Mouse (Mus musculus): ENCODE data around the gene Faap20. TPM values are rescaled to one million over a fixed set of nuclear protein-coding genes. Genes with fewer than 3 reads are reported as not detected.

Gene Faap20
- polyA plus RNA-seq, 1 experiment = 18.7 TPM

DNA sequence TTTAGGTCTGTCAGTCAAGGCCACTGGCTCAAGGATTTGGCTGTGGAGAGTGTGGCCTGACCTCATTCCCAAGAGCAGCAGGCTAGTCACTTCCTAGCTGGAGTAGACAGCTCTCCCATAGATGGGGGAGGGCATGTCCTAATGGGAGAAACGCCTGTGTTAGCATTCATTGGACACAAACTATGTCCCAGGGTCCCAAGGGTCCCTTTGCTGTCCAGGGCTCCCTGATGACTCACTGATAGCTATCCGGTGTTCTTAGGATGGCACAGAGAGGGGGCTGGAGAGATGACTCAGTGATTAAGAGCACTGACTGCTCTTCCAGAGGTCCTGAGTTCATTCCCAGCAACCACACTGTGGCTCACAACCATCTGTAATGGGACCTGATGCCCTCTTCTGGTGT lies 31.6 kb downstream of the Faap20 start:
- Histone ChIP-seq H3K4me1 (ENCODE audit: control insufficient read depth, insufficient read depth, insufficient read length, low read length) (peaks cover 15% of the 10 kb centered on the region), H3K27ac (replicated peaks; ENCODE audit: low read depth, low read length) (no peak overlapping the region)

DNA sequence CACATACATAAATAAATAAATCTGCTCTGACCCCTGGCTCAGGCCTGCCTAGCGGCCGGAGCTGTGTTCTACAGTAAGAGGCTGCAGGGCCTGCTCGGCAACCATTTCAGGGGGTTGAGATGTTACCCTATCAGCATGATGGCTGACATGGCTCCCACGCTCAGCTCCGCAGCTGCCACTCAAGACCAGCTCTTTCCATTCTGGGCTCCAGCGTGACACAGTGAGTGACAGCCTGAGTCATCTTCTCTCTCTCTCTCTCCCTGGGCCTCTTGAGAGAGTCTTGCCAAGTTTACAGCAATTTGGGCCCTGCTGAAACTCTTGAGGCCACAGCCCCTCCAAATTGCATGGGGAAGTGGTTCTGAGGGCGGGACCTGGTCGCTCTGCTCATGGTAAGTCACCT lies 32.0 kb downstream of the Faap20 start:
- Histone ChIP-seq H3K27ac (replicated peaks; ENCODE audit: low read depth, low read length) (no peak overlapping the region), H3K4me3 (ENCODE audit: insufficient read depth, low read depth, low read length) (no peak overlapping the region), H3K4me1 (ENCODE audit: control insufficient read depth, insufficient read depth, insufficient read length, low read length) (peaks cover 15% of the 10 kb centered on the region)

More for the DNA sequence above, 31.6 kb downstream of the Faap20 start:
- no peak overlapping the region for H3K4me3 ChIP-seq (ENCODE audit: insufficient read depth, low read depth, low read length)

DNA sequence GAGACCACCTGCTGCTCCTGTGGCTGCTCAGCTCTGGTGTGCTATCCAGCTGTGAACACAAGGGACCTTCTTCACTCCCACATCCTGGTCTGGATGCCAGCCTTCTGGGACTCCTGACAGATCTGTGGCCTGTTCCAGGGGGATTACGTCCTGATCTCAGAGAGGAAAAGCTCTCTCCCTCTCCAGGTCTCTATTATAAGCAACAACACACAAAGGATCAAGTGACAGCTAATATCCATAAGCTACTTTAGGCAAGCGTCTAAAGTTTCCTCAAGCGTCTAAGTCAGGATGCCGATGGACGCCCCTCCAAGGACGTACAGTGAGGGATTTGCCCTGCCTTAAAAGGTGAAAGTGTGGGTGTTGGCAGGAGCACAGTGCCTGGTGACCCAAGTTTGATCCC lies 32.6 kb downstream of the Faap20 start:
- H3K27ac ChIP-seq (replicated peaks; ENCODE audit: low read depth, low read length) = no peak overlapping the region
- H3K4me3 ChIP-seq (ENCODE audit: insufficient read depth, low read depth, low read length) = no peak overlapping the region
- peaks cover 15% of the 10 kb centered on the region for H3K4me1 ChIP-seq (ENCODE audit: control insufficient read depth, insufficient read depth, insufficient read length, low read length)

DNA sequence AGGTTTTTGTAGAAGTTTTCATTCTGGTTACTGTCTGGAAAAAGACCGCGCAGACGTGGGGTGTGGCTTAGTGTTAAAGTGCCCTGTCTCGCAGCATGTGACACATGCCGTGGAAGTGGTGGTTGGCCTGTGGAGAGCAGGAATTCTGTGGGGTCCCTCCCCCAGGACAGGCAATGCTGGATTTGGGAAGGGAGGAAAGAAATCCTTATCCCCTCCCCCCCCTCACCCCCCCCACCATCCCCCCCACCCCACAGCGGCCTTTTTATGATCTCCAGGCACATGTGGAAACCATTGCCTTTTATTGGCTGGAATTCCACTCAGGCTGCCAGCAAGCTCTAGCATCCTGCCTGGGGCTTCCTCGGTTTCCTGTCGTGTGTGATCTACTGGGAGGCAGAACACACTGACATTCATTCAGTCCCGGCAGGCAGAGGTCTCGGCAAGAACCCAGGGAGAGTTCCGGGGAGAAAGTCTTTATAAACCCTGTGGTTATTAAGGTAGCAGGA lies 33.5 kb downstream of the Faap20 start:
- Histone ChIP-seq H3K27ac (replicated peaks; ENCODE audit: low read depth, low read length) (no peak overlapping the region; the same call in 1 of the 2 replicates), H3K4me3 (ENCODE audit: insufficient read depth, low read depth, low read length) (0 out of 2 replicates have a peak overlapping the region, but pooled peaks have one; percentile 11)

DNA sequence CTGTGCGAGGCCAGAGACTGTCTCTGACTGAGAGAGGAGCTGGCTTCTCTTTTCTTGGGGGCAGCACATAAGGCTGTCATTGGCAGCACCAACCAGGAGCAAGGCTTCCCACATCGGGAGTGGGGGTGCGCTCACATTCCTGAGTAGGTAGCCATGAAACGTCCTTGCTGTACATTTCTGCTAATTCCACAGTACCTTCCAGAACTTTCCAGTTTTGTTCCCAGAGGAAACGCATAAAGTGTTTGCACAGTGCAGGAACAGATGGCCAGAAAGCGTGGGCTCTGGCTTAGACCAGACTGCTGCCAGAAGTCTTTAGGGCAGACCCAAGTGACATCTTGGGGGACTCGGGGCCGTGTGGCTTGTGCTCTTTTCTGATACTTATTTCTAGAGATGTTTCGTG lies 34.0 kb downstream of the Faap20 start:
- 0 out of 2 replicates have a peak overlapping the region, but pooled peaks have one; percentile 11 for H3K4me3 ChIP-seq (ENCODE audit: insufficient read depth, low read depth, low read length)
- peaks cover 15% of the 10 kb centered on the region for H3K4me1 ChIP-seq (ENCODE audit: control insufficient read depth, insufficient read depth, insufficient read length, low read length)
- H3K27ac ChIP-seq (replicated peaks; ENCODE audit: low read depth, low read length) = no peak overlapping the region; the same call in 1 of the 2 replicates

More for the DNA sequence above, 33.5 kb downstream of the Faap20 start:
- peaks cover 15% of the 10 kb centered on the region for H3K4me1 ChIP-seq (ENCODE audit: control insufficient read depth, insufficient read depth, insufficient read length, low read length)

DNA sequence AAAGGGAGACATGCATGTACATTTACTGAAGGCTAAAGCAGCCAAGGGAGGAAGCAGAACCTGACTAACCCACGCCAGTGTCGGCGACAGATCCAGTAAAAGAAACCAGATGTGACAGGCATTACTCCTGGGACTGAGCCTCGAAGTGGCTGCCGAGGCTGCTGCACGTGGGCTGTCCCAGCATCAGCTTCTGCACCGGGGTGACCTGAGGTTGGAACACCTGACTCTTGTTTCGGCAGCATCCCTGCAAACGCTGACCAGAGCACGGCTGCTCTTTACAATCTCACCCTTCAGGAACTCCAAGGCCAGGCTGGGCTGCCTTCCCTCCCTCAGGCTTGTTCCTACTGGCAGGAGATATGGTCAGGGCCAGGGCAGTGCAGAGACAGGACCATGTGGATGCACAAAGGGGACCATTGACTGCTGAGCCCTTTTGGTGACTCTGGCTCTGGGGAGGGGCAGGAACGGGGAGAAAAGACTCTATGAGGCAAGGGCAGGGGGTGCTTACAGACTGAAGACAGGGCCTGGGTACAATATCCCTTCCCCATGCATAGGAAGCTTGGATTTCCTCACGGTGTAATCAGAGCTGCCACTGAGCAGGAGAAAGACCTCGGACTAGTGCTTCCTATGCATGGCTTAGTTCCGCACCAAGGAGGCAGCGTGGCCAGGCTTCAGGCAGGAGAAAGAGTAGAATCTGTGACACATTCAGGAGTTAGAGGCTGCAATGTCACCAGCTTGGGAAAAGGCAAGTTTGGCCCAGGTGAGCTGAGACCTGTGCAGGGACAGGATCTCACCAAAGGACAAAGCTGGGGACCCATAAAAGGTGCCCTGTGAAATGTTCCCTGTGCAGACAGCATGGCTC lies 35.1 kb downstream of the Faap20 start:
- Histone ChIP-seq H3K4me1 (ENCODE audit: control insufficient read depth, insufficient read depth, insufficient read length, low read length) (peaks cover 15% of the 10 kb centered on the region), H3K27ac (replicated peaks; ENCODE audit: low read depth, low read length) (no peak overlapping the region), H3K4me3 (ENCODE audit: insufficient read depth, low read depth, low read length) (no peak overlapping the region)

DNA sequence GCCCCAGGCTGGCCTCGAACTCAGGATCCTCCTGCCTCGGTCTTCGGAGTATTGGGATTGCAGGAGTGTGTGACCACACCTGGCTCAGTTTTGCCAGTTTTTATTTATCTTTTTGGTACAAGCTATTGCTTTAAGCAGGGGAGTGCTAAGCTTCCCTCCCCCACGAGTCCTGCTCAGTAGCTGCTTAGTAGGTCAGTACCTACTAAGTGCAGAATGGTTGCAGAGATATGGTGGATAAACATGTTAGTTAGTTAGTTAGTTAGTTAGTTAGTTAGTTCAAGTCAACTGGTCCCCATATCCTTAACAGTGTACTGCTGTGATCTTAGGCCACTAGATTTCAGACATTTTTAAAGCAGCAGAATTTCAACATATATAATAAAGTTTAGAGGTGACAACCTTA lies 36.5 kb downstream of the Faap20 start:
- no peak overlapping the region for H3K27ac ChIP-seq (replicated peaks; ENCODE audit: low read depth, low read length)
- H3K4me3 ChIP-seq (ENCODE audit: insufficient read depth, low read depth, low read length) = no peak overlapping the region
- peaks cover 8% of the 10 kb centered on the region for H3K4me1 ChIP-seq (ENCODE audit: control insufficient read depth, insufficient read depth, insufficient read length, low read length)

DNA sequence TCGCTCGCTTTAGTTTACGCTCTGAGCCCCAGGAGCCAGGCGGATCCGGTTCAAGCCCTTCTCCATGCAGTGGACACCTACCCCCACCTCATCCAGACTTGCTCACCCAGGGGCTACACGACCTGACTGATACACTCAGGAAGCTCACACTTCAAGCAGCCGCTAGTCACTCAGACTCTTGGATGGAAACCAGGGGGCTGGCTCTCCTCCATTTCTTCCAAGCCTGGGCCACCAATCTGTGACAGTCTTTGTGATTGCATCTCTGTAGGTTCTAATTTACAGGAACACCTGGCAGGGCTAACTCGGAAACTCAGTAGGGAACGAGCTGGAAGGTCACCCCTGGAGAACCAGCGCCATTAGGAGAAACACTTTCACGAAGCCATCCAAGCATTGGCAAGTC lies 38.1 kb downstream of the Faap20 start:
- H3K4me1 ChIP-seq (ENCODE audit: control insufficient read depth, insufficient read depth, insufficient read length, low read length) = 0 out of 2 replicates have a peak, but pooled peaks cover 6% of the 10 kb centered on the region
- H3K27ac ChIP-seq (replicated peaks; ENCODE audit: low read depth, low read length) = no peak overlapping the region

DNA sequence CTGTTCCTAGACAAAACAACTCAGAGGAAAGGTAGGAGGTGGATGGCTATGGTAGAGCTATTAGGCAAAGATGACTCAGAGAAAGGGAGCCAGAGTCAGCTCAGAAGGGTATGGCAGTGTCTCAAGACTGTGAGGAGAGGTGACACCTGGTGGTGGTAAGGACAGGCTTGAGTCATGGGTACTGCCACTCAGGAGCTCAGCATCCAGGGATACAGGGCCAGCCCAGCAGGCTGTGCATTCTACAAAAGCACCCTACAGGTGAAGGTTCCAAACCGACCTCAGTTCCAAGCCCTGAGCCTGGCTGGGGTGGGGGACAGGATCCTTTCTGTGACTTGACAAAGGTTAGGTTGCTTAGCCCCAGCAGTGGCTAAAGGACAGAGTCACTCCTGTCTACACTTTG lies 39.0 kb downstream of the Faap20 start:
- H3K27ac ChIP-seq (replicated peaks; ENCODE audit: low read depth, low read length) = no peak overlapping the region
- H3K4me1 ChIP-seq (ENCODE audit: control insufficient read depth, insufficient read depth, insufficient read length, low read length) = 0 out of 2 replicates have a peak, but pooled peaks cover 6% of the 10 kb centered on the region
- H3K4me3 ChIP-seq (ENCODE audit: insufficient read depth, low read depth, low read length) = no peak overlapping the region

More for the DNA sequence above, 38.1 kb downstream of the Faap20 start:
- no peak overlapping the region for H3K4me3 ChIP-seq (ENCODE audit: insufficient read depth, low read depth, low read length)

DNA sequence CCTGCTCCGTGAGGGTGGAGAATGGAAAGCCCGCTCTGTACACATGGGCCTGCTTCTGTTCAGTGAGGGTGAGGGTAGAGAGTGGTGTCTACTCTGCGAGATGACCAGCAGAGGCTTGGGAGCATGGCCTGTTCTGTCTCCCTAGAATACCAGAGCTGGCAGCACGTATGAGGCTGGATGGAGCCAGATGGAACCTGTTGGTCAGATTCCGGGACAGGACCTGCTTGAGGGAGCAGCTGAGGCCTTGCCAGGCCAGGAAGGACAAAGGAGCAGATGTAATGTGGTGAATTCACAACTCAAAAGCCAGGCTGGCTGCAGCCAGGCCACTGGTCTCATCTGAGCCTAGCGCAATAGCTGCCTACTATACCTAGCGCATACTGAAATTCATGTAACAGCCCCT lies 40.4 kb downstream of the Faap20 start:
- no peaks in the 10 kb centered on the region for H3K4me1 ChIP-seq (ENCODE audit: control insufficient read depth, insufficient read depth, insufficient read length, low read length)
- H3K4me3 ChIP-seq (ENCODE audit: insufficient read depth, low read depth, low read length) = no peak overlapping the region
- no peak overlapping the region for H3K27ac ChIP-seq (replicated peaks; ENCODE audit: low read depth, low read length)

DNA sequence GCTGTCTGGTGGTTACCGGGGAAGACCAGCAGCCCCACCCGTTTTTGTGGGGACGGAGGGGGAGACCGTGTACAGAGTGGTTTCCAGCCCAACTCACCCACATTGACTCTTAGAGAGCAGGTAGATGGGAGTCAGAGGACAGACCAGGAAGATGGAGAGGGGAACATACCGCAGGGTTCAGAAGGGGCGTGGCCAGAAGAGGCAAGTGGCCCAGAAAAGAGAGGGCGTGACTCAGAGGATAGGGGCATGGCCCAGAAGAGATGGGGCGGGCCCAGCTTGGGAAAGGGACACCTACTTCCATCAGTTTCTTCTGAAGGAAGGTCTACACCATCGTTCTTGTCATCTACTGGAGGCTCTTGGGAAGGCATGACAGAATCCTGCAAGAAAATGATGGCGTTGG lies 43.3 kb downstream of the Faap20 start:
- Histone ChIP-seq H3K27ac (replicated peaks; ENCODE audit: low read depth, low read length) (no peak overlapping the region), H3K4me1 (ENCODE audit: control insufficient read depth, insufficient read depth, insufficient read length, low read length) (no peaks in the 10 kb centered on the region), H3K4me3 (ENCODE audit: insufficient read depth, low read depth, low read length) (no peak overlapping the region)

DNA sequence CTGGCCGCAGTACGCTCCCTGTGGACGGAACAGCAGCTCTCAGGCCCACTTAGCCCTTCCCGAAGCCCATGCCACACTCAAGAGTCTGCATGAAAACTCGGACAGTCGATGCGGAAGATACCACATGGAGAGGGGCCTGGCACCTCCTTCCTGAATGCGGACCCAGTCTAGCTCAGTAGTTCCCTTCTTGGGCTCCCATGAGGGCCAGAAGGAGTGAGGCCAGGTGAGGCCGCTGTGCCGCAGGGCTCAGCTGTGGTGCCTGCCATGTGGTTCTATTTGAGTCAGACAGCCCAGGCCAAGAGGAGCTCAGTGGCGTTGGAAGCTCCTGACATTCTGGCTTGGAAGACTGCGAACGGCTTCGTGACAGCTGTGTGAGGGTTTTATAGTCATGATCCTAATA lies 44.8 kb downstream of the Faap20 start:
- Histone ChIP-seq H3K27ac (replicated peaks; ENCODE audit: low read depth, low read length) (no peak overlapping the region), H3K4me1 (ENCODE audit: control insufficient read depth, insufficient read depth, insufficient read length, low read length) (no peaks in the 10 kb centered on the region), H3K4me3 (ENCODE audit: insufficient read depth, low read depth, low read length) (no peak overlapping the region)

DNA sequence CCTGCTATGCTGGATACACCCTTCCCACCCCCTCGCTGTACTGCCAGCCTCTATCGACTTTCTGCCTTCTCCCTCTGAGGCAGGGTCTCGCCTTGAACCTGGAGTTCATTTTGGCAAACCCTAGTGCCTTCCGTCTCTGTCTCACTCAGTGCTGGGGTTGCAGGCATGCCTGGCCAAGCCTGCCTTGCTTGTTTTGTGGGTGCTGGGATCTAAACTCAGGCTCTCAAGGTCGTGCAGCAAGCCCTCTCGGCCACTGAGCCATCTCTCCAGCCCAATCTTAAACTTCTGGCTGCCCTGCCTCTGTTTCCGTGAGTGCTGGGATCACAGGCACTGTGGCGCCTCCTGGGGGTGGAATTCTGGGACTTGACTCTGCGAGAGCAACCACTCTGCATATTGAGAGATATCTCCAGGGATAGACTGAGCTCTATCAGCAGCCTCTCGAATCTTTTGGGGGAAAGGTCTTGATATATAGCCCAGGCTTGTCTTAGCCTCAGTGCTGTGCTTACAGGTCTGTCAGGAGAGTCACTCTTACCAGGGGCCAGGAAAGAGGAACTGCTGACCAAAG lies 45.5 kb downstream of the Faap20 start:
- no peaks in the 10 kb centered on the region for H3K4me1 ChIP-seq (ENCODE audit: control insufficient read depth, insufficient read depth, insufficient read length, low read length)
- H3K4me3 ChIP-seq (ENCODE audit: insufficient read depth, low read depth, low read length) = no peak overlapping the region
- H3K27ac ChIP-seq (replicated peaks; ENCODE audit: low read depth, low read length) = no peak overlapping the region

DNA sequence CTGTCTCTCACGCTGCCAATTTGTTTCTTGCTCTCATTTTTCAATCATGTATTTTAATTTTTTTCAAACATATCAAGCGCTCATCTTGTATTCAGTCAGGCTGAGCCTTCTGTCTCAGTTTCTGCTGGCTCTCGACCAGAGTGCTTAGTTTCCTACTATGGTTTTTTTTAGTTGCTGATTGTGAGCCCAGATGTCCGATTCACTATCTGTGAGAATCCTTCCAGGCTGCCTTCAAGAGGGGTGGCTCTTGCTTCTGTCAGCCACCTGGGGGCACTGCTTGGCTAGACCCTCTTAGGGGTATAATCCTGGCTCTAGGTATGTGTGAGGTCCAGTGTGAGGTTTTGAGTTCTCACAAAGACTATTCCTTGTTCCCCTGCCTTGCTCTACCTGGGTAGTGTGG lies 46.4 kb downstream of the Faap20 start:
- H3K27ac ChIP-seq (replicated peaks; ENCODE audit: low read depth, low read length) = no peak overlapping the region
- no peaks in the 10 kb centered on the region for H3K4me1 ChIP-seq (ENCODE audit: control insufficient read depth, insufficient read depth, insufficient read length, low read length)
- H3K4me3 ChIP-seq (ENCODE audit: insufficient read depth, low read depth, low read length) = no peak overlapping the region

DNA sequence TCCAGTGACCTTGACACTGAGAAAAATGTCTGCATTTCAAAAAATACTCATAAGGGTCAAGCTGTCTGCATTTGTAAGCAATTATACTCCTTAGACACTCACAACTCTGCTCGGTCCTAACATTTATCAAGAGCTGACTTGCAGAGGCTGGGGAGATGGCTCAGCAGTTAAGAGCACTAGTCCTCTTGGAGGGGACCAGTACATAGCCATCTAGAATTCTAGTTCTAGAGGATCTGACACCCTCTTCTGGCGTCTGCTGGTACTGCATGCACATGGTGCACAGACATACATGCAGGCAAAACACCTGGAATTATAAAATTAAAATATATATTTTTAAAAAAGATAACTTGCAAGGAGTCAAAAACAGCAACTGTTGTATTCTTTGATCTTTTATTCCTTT lies 47.5 kb downstream of the Faap20 start:
- Histone ChIP-seq H3K4me3 (ENCODE audit: insufficient read depth, low read depth, low read length) (no peak overlapping the region), H3K4me1 (ENCODE audit: control insufficient read depth, insufficient read depth, insufficient read length, low read length) (no peaks in the 10 kb centered on the region), H3K27ac (replicated peaks; ENCODE audit: low read depth, low read length) (no peak overlapping the region)

DNA sequence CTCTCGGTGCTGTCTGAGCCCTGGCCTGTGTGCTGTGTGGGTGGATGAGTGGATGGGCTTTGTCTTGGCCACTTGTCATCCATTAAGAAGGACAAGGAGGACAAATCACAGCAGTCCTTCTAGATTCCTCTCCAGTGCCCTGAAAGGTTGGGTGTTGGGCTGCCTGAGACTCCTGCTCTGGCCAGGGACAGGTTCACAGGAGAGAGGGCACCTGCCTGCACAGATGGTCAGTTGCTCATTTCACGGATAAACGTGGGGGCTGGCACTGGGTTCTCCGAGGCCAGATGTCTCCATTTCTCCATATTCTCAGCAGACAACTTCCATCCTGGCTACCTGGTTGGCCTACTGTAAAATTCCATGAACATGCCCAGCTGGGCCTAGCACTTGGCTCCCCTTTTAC lies 49.2 kb downstream of the Faap20 start:
- no peaks in the 10 kb centered on the region for H3K4me1 ChIP-seq (ENCODE audit: control insufficient read depth, insufficient read depth, insufficient read length, low read length)
- H3K27ac ChIP-seq (replicated peaks; ENCODE audit: low read depth, low read length) = no peak overlapping the region

More for the DNA sequence above, 49.2 kb downstream of the Faap20 start:
- H3K4me3 ChIP-seq (ENCODE audit: insufficient read depth, low read depth, low read length) = no peak overlapping the region

All from brown adipose tissue, adult 24 weeks (tissue).